Mouse (Mus musculus): ENCODE measurements at regions not wholly inside any gene's neighbourhood (a gene's known extent, or its start where the extent isn't known, plus 50 kb on each side); places are given as distances from the start of the nearest gene placed in this dataset.

GRCm38 (mm10) chr9:23669230-23669629 is 428.6 kb upstream of the Npsr1 start:
- H3K4me3 ChIP-seq (ENCODE audit: control insufficient read depth in 1 of 2, insufficient read depth in 1 of 2, low read depth in 2 of 2, low read length in 2 of 2), result no peak overlapping the region
- H3K79me2 ChIP-seq (ENCODE audit: control insufficient read depth, insufficient read depth, low read length, poor library complexity), result no peaks in the 10 kb centered on the region
- H3K36me3 ChIP-seq (ENCODE audit: control insufficient read depth in 1 of 2, insufficient read depth in 2 of 2, low read length in 2 of 2), result no peaks in the 10 kb centered on the region
- no peaks in the 10 kb centered on the region for H3K4me1 ChIP-seq (ENCODE audit: control insufficient read depth in 1 of 2, insufficient read depth in 2 of 2, low read length in 2 of 2)
- H3K27me3 ChIP-seq (ENCODE audit: control insufficient read depth in 1 of 2, insufficient read depth in 2 of 2, low read length in 2 of 2), result no peaks in the 10 kb centered on the region
- H3K27ac ChIP-seq (ENCODE audit: control insufficient read depth, low read depth, low read length), result no peak overlapping the region
- H3K9me3 ChIP-seq (replicated peaks; ENCODE audit: insufficient read depth, low read length), result no peaks in the 10 kb centered on the region
- H3K9ac ChIP-seq (ENCODE audit: control insufficient read depth, low read depth, low read length, poor library complexity, severe bottlenecking), result no peak overlapping the region
- TF ChIP-seq TBP (IDR thresholded peaks at IDR 0.05; ENCODE audit: low read depth, low read length), result no peak
- no peak for TF ChIP-seq MAFK (IDR thresholded peaks at IDR 0.05; ENCODE audit: borderline replicate concordance, low read depth, low read length)
- TF ChIP-seq TCF12 (IDR thresholded peaks at IDR 0.05; ENCODE audit: low read depth, low read length), result no peak
- no peak for TF ChIP-seq MYC (IDR thresholded peaks at IDR 0.05; ENCODE audit: low read depth, low read length)
- TF ChIP-seq RAD21 (IDR thresholded peaks at IDR 0.05; ENCODE audit: low read depth, low read length), result no peak
- no peak for TF ChIP-seq ELF1 (IDR thresholded peaks at IDR 0.05; ENCODE audit: low read depth, low read length)
- TF ChIP-seq KAT2A (conservative IDR thresholded peaks at IDR 0.05; ENCODE audit: low read depth, low read length), result no peak
- no peak for TF ChIP-seq BHLHE40 (IDR thresholded peaks at IDR 0.05; ENCODE audit: borderline replicate concordance, low read depth, low read length)
- TF ChIP-seq USF2 (IDR thresholded peaks at IDR 0.05; ENCODE audit: borderline replicate concordance in 1 of 2, insufficient read depth in 1 of 2, low read depth in 1 of 2, low read length in 2 of 2), result no peak
- no peak for TF ChIP-seq SIN3A (IDR thresholded peaks at IDR 0.05; ENCODE audit: low read length)
- DNase-seq (ENCODE audit: low read depth, low spot score), result no peak

GRCm38 (mm10) chr9:23670642-23671041 is 427.2 kb upstream of the Npsr1 start:
- no peaks in the 10 kb centered on the region for H3K36me3 ChIP-seq (ENCODE audit: control insufficient read depth in 1 of 2, insufficient read depth in 2 of 2, low read length in 2 of 2)
- no peak overlapping the region for H3K4me3 ChIP-seq (ENCODE audit: control insufficient read depth in 1 of 2, insufficient read depth in 1 of 2, low read depth in 2 of 2, low read length in 2 of 2)
- H3K27me3 ChIP-seq (ENCODE audit: control insufficient read depth in 1 of 2, insufficient read depth in 2 of 2, low read length in 2 of 2), result no peaks in the 10 kb centered on the region
- H3K9me3 ChIP-seq (replicated peaks; ENCODE audit: insufficient read depth, low read length), result no peaks in the 10 kb centered on the region
- H3K79me2 ChIP-seq (ENCODE audit: control insufficient read depth, insufficient read depth, low read length, poor library complexity), result no peaks in the 10 kb centered on the region
- no peak overlapping the region for H3K27ac ChIP-seq (ENCODE audit: control insufficient read depth, low read depth, low read length)
- DNase-seq (ENCODE audit: low read depth, low spot score), result no peak
- H3K4me1 ChIP-seq (ENCODE audit: control insufficient read depth in 1 of 2, insufficient read depth in 2 of 2, low read length in 2 of 2), result no peaks in the 10 kb centered on the region
- TF ChIP-seq TCF12 (IDR thresholded peaks at IDR 0.05; ENCODE audit: low read depth, low read length) (no peak), ETS1 (IDR thresholded peaks at IDR 0.05; ENCODE audit: low read depth, low read length) (no peak)
- H3K9ac ChIP-seq (ENCODE audit: control insufficient read depth, low read depth, low read length, poor library complexity, severe bottlenecking), result no peak overlapping the region

GRCm38 (mm10) chr9:23673347-23673860 is 424.4 kb upstream of the Npsr1 start:
- no peak overlapping the region for H3K9ac ChIP-seq (ENCODE audit: control insufficient read depth, low read depth, low read length, poor library complexity, severe bottlenecking)
- H3K27me3 ChIP-seq (ENCODE audit: control insufficient read depth in 1 of 2, insufficient read depth in 2 of 2, low read length in 2 of 2), result no peaks in the 10 kb centered on the region
- no peaks in the 10 kb centered on the region for H3K36me3 ChIP-seq (ENCODE audit: control insufficient read depth in 1 of 2, insufficient read depth in 2 of 2, low read length in 2 of 2)
- H3K4me3 ChIP-seq (ENCODE audit: control insufficient read depth in 1 of 2, insufficient read depth in 1 of 2, low read depth in 2 of 2, low read length in 2 of 2), result no peak overlapping the region
- TF ChIP-seq UBTF (IDR thresholded peaks at IDR 0.05; ENCODE audit: borderline replicate concordance, insufficient read depth, low read depth, low read length) (no peak), POLR2AphosphoS5 (IDR thresholded peaks at IDR 0.05; ENCODE audit: borderline replicate concordance, low read depth, low read length) (peak; percentile 90; the same call in 1 of the 2 replicates)
- DNase-seq (ENCODE audit: low read depth, low spot score), result no peak
- H3K4me1 ChIP-seq (ENCODE audit: control insufficient read depth in 1 of 2, insufficient read depth in 2 of 2, low read length in 2 of 2), result no peaks in the 10 kb centered on the region
- no peaks in the 10 kb centered on the region for H3K79me2 ChIP-seq (ENCODE audit: control insufficient read depth, insufficient read depth, low read length, poor library complexity)
- H3K9me3 ChIP-seq (replicated peaks; ENCODE audit: insufficient read depth, low read length), result no peaks in the 10 kb centered on the region
- H3K27ac ChIP-seq (ENCODE audit: control insufficient read depth, low read depth, low read length), result no peak overlapping the region
